Mouse (Mus musculus) v-Abl transformed pro-B cells (cell line): Measurements from ENCODE around the gene 2810004N23Rik.
"Not testable (repeated sequence)": the region's sequence is repeated elsewhere in the genome, so short reads cannot be mapped to it uniquely, and the experiment has no call there.

Experiments
- in situ Hi-C, 2 experiments: fragments of 400-800 bp; cut with MboI; formaldehyde crosslinking; loops; one replicate each; pipeline ENCODE4 v1.15.1; 2025; ENCODE audit not compliant: unreplicated experiment in 2 of 2

The 2810004N23Rik gene

DNA sequence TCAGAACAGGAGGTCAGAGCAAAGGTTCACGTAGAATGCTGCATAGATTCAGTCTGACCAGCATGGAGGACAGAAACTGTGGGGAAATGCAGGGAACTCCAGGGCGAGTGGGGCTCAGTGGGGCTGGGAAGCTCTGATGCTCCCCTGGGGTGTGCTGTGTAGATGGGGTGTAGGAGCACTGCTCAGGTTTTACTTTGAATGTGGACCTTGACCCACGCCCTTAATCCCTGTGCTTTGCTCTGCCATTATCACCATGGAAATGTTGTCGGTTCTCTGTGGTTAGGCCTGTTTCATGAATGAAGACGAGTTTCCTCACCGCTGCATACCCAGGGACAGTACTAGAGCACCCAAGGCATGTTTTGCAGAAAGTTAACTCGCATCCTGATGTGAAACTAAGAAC, 8.6 kb upstream of the 2810004N23Rik start:
- in situ Hi-C loops = loop anchor here in 1 of 2 experiments (25.0 kb wide), 1 partner anchor 1566 kb away; no protein-coding TSS in a partner anchor

GRCm38 (mm10) chr8:124869708-124870107, 6.8 kb upstream of the 2810004N23Rik start:
- in situ Hi-C loops = loop anchor here (10.0 to 25.0 kb wide), 2 partner anchors 165 to 1568 kb away; no protein-coding TSS in a partner anchor

DNA sequence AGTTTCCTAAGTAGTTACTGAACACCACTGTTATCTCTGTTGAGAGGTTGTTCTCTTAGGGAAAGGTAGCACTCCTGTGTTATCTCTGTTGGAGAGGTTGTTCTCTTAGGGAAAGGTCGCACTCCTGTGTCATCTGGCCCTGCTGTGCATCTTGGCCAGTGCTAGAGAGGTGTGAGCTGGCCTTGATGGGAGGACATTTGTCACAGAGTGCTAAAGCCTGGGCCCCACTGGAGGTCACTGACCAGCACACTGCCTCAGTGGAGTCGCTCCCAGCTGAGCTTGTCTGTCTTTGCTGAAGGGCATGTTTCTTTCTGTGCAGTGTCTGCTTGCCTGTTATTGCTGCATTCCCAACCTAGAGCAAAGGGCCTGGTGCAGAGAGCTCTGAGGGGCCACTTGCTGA, 4.2 kb upstream of the 2810004N23Rik start:
- in situ Hi-C loops = loop anchor here (10.0 to 25.0 kb wide), 2 partner anchors 168 to 1570 kb away; no protein-coding TSS in a partner anchor

DNA sequence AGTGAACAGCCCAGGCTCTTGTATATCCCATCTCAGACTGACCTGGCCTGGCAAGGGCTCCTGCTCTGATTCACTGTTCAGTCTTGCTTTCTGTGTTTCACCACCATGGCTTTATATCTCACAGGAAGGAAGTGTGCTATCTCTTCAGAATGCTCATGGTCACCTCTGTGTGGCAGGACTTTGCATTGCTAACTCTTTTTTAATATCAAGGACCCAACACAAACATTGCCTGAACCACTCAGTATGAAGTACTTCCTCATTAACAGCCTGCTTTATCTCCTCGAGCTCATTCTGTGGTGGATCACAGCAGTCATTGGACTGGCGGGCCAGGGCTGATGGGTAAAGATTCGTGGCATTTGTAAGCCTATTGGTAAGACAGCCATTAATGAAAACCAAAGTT, 3.7 kb upstream of the 2810004N23Rik start:
- in situ Hi-C loops = loop anchor here (10.0 to 25.0 kb wide), 2 partner anchors 168 to 1571 kb away; no protein-coding TSS in a partner anchor

- in situ Hi-C loops = loop anchor here (10.0 to 25.0 kb wide), 2 partner anchors 171 to 1574 kb away; no protein-coding TSS in a partner anchor
Measured at GRCm38 (mm10) chr8:124863729-124864128, 809 bp upstream of the 2810004N23Rik start.

GRCm38 (mm10) chr8:124863163-124863677, 300 bp upstream of the 2810004N23Rik start:
- in situ Hi-C loops = loop anchor here (10.0 to 25.0 kb wide), 2 partner anchors 172 to 1574 kb away; no protein-coding TSS in a partner anchor

GRCm38 (mm10) chr8:124860188-124860587, 2.7 kb downstream of the 2810004N23Rik start:
- in situ Hi-C loops = loop anchor here (10.0 to 25.0 kb wide), 2 partner anchors 175 to 1577 kb away; no protein-coding TSS in a partner anchor

DNA sequence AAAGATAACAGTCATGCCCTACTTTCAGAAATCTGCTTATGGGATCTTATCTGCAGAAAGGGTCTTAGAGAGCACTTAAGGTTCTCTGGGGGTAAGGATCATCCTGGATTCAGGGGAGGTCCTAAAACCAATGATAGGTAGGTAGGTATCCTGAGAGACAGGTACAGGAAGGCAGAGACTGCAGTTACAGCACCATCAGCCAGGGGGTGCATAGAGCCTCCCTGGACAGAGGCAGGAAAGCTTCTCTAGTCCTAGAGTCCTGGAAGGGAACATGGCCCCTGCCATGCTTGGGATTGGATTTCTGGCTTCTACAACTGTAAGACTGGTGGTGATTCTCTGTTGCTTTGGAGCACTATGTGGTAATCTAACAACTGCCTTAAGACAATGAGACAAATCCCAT, 3.5 kb downstream of the 2810004N23Rik start:
- in situ Hi-C loops = loop anchor here in 1 of 2 experiments (25.0 kb wide), 1 partner anchor 1578 kb away; no protein-coding TSS in a partner anchor

- in situ Hi-C loops = loop anchor here in 1 of 2 experiments (25.0 kb wide), 1 partner anchor 1584 kb away; no protein-coding TSS in a partner anchor
Measured at GRCm38 (mm10) chr8:124853511-124853910, 9.4 kb downstream of the 2810004N23Rik start.

DNA sequence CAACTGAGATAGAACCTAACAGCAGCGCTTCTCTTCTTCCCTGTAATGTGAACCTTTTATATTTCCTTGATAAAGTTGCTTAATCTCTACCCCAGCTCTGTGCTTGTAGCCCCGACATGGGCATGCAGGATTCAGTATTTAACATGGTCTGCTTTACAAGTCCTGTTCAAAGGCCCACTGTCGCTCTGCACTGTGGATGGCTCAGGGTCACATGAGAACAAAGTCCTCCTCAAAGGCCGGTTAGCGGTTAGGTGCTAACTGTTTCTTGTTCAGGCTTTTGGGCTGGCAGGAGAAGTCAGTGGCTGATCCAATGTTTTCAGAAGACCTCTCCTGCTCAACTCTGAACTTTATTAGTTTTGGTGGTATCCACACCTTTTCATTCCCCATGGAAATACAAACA, 17.3 kb downstream of the 2810004N23Rik start:
- in situ Hi-C loops = no loop called here

GRCm38 (mm10) chr8:124845131-124845530, 17.8 kb downstream of the 2810004N23Rik start:
- in situ Hi-C loops = no loop called here

- in situ Hi-C loops = not testable (repeated sequence)
Measured at GRCm38 (mm10) chr8:124842929-124843328, 20.0 kb downstream of the 2810004N23Rik start.

DNA sequence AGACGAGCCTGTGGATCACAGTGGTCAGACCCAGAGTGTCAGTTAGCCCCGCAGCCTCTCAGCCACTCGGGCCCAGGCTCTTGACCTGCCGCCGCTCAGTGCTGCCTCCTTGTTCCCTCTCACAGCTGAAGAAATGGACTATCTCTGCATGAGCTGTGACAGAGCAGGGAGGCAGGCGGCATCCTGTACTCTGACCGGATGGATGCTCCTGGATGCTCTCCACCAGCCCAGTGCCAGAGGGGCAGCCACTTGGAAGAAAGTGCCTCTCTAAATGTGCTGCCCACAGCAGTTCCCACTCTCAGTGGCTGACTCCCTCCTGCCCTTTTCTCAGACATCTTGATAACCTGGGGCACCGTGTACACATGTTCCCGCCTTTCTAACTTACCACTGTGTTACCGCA, 21.1 kb downstream of the 2810004N23Rik start:
- in situ Hi-C loops = no loop called here

GRCm38 (mm10) chr8:124840900-124841299, 22.0 kb downstream of the 2810004N23Rik start:
- in situ Hi-C loops = no loop called here

DNA sequence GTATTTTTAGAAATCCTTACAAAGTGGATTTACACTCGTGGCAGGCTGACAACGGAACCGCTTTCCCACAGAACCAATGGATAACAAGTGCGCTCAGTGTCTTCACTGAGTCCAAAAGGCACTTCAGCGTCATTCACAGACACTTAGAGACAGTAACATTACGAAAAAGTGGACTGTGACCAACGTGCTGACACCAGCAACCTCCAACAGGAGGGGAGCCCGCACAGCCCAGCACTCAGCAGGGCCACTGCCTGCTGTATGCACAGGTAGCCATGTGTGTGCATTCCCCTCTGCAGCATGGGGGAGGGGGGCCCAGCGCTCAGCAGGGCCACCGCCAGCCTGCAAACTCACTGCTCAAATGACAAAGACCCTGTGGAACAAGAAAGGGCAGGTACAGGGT, 23.5 kb downstream of the 2810004N23Rik start:
- in situ Hi-C loops = no loop called here

DNA sequence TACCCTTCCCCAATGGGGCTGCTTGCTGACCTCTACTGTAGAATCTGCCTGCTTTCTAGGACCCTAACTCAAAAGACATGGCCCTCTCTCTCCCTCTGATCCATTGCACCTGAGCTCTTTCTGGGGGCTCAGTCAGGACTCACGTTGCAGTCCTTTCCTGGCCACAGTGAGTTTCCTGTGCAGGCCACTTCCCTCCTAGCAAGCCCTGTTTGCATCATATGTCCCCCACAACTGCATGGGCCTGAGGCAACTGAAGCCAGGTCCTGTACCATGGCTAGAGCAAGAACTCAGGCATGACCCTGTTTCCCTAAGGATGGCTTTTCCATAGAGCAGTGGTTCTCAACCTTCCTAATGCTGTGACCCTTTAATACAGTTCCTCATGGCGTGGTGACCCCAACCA, 25.0 kb downstream of the 2810004N23Rik start:
- in situ Hi-C loops = no loop called here

GRCm38 (mm10) chr8:124836907-124837306, 26.0 kb downstream of the 2810004N23Rik start:
- in situ Hi-C loops = no loop called here

- in situ Hi-C loops = no loop called here
Measured at GRCm38 (mm10) chr8:124836273-124836672, 26.6 kb downstream of the 2810004N23Rik start.

DNA sequence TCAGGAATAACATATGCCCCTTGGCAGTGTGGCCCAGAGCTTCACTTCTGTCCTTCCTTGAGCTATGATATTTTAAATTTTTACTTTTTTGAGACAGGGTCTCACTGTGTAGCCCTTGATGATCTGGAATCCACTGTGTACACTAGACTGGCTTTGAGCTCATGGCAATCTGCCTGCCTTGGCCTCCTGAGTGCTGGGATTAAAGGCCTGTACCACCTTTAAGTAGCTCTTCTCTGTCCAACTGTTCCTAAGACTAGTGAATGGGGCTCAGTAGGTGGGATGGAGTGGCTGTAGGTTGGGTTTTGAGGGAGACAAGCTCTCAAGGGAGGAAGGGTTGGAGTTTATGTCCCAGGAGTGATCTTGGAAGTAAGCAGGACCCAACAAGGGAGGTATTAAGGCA, 27.1 kb downstream of the 2810004N23Rik start:
- in situ Hi-C loops = no loop called here

DNA sequence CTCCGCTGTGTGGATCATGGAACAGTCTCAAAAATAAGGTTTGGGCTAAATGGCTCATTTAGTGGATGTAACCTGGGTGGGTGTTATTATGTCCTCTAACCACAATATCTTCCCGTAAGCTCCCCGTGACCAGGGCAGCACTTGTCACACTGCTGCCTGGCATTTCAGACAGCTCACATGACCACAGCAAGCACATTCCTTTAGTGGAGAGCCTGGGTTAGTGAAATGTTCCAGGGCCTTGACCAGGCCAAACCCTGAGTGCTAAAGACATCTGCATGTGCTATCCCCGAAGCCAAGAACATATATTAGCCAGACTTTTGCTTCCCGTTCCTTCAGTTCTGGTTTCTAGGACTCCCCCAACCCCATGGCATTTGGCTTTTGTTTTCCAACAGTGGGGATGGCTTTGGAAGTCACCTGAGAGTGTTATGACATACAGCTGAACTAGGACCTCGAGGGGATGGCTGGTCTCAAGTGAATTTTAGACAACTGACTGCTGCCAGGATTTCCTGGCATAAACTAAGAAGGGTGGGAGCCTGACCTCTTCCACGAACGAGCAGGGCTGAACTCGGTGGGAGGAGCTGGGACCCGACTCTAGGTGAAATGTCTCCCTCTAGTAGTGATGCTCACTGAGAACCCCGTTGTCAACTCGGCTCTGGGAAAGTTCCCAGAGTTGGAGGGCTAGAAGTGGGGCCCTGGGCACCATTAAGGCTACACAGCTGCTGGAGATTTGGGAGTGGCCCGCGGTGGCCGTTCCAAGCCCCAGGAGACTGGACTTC, 29.3 kb downstream of the 2810004N23Rik start:
- in situ Hi-C loops = no loop called here

DNA sequence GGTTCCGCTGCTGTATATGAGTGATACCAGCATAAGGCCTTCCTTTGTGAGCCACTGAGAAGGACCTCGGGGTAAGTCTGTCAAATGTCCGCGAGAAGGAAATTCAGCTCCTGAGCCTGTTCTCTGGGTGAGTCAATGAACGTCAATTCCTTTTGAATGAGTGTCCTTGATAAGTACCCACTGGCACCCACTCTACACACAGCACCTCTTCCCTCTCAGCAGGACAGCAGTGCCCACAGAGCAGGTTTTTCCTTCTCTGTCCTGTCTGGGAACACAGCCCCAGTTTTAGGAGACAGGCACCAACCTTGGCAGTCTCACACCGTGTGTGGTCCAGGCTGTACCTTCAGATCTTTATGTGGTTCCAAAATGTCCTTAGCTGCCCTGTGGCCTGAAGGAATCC, 31.0 kb downstream of the 2810004N23Rik start:
- in situ Hi-C loops = no loop called here
